Mouse (Mus musculus) CD4-positive naive resting alpha-beta T cell, adult 57 days (primary cell): Measurements from ENCODE around the gene Klf7. TPM values are rescaled to one million over a fixed set of nuclear protein-coding genes. Genes with fewer than 3 reads are reported as not detected.

Experiments
- total RNA-seq: library from RNA; stranded (reverse); gene quantifications from one replicate; pipeline ENCODE4 v1.2.4, GENCODE M21; 2023

Klf7 gene
- 56.4 TPM for total RNA-seq

GRCm38 (mm10) chr1:64121559-64122465, at the start of gene Klf7:
Gene Klf7 (minus strand): TSS chr1:64122282.

